Comparison of ENCODE assay signal across 28 mouse cellular contexts in genomic region chr15:28948245-28948644, GRCm38 (mm10).
DNase-seq lines count a peak whose midpoint lies in the region; ATAC-seq lines count a peak whose summit lies in the region.
"Had no signal": no experiment of that assay in that cellular context is flagged by ENCODE, and none has a peak within 500 bp of the region (broad histone marks: within the 10 kb centered on the region; RNA-seq: fewer than 3 reads in every experiment).

No protein-coding gene starts in this region.

- no peak overlapping the region for H3K9ac ChIP-seq in heart, embryonic 12.5 days
- no peak overlapping the region for H3K9ac ChIP-seq in heart, embryonic 15.5 days
- H3K9ac ChIP-seq: embryonic facial prominence, embryonic 12.5 days; embryonic facial prominence, embryonic 15.5 days; forebrain, postnatal 0 days; hindbrain, embryonic 14.5 days had no signal

- H3K9me3 ChIP-seq in heart, embryonic 12.5 days (replicated peaks): no peaks in the 10 kb centered on the region
- H3K9me3 ChIP-seq in heart, embryonic 15.5 days (replicated peaks): no peaks in the 10 kb centered on the region
- H3K9me3 ChIP-seq: embryonic facial prominence, embryonic 12.5 days; embryonic facial prominence, embryonic 15.5 days; G1E had no signal

- H3K27me3 ChIP-seq in heart, embryonic 12.5 days (replicated peaks): no peaks in the 10 kb centered on the region
- no peaks in the 10 kb centered on the region for H3K27me3 ChIP-seq in heart, embryonic 15.5 days
- H3K27me3 ChIP-seq: CH12.LX; embryonic facial prominence, embryonic 12.5 days; embryonic facial prominence, embryonic 15.5 days had no signal

- no peak for DNase-seq in heart, adult 9 months (ENCODE audit: low spot score in 2 of 2)
- no peak for DNase-seq in heart, postnatal 25 days (ENCODE audit: low spot score)
- peak; percentile 49 for DNase-seq in Muller cell, postnatal 12 days (ENCODE audit: inconsistent ontology term)
- DNase-seq in heart, postnatal 4 days: peak; percentile 12
- no peak for DNase-seq in urinary bladder, adult 2 months (ENCODE audit: low spot score)
- DNase-seq: adrenal gland, adult 2 months; adrenal gland, postnatal 14 days; B cell, adult 2 months; cerebellum, adult 11 months; cerebellum, adult 2 months; cerebellum, adult 9-11 months; cerebellum, postnatal 25 days; forebrain, postnatal 0 days; gastrocnemius, adult 2 months; gastrocnemius, postnatal 14 days; kidney, adult 18-20 months; kidney, adult 9 months had no signal

- intact Hi-C loops in heart, postnatal 25 days (cut with DNase I): no loop called here

- no peaks in the 10 kb centered on the region for H3K4me1 ChIP-seq in heart, embryonic 12.5 days (replicated peaks)
- H3K4me1 ChIP-seq in heart, embryonic 15.5 days (replicated peaks): no peaks in the 10 kb centered on the region
- H3K4me1 ChIP-seq: embryonic facial prominence, embryonic 12.5 days; embryonic facial prominence, embryonic 15.5 days had no signal

- 25% methylated on average over 1 of the region's 1 CpGs for WGBS in heart, embryonic 12.5 days
- 32% methylated on average over 1 of the region's 1 CpGs for WGBS in heart, embryonic 15.5 days

- no peak for ATAC-seq in heart, embryonic 12.5 days (ENCODE audit: insufficient number of reproducible peaks, low FRiP score)
- ATAC-seq in heart, embryonic 15.5 days (replicated peaks; ENCODE audit: insufficient number of reproducible peaks, insufficient read depth, low FRiP score, low read depth): no peak; the same call in 1 of the 2 replicates
- ATAC-seq: forebrain, embryonic 14.5 days; forebrain, postnatal 0 days; hindbrain, postnatal 0 days; inflammation-experienced regulatory T-cells, adult 6 months; intestine, embryonic 16.5 days had no signal

- H3K4me3 ChIP-seq in heart, embryonic 12.5 days: no peak overlapping the region
- no peak overlapping the region for H3K4me3 ChIP-seq in heart, embryonic 15.5 days
- H3K4me3 ChIP-seq: embryonic facial prominence, embryonic 12.5 days; embryonic facial prominence, embryonic 15.5 days; gastrocnemius, adult 2 months had no signal

- no peak overlapping the region for H3K4me2 ChIP-seq in heart, embryonic 12.5 days
- no peak overlapping the region for H3K4me2 ChIP-seq in heart, embryonic 15.5 days
- H3K4me2 ChIP-seq: embryonic facial prominence, embryonic 12.5 days; embryonic facial prominence, embryonic 15.5 days; hindbrain, embryonic 14.5 days had no signal

- H3K27ac ChIP-seq in heart, embryonic 12.5 days (ENCODE audit: poor library complexity, severe bottlenecking): peak overlapping the region; percentile 55; the same call in 1 of the 2 replicates
- peak overlapping the region; percentile 29; the same call in 1 of the 2 replicates for H3K27ac ChIP-seq in heart, embryonic 15.5 days
- H3K27ac ChIP-seq: embryonic facial prominence, embryonic 12.5 days; embryonic facial prominence, embryonic 15.5 days; gastrocnemius, adult 2 months; hindbrain, embryonic 14.5 days; hindbrain, postnatal 0 days had no signal

- no peaks in the 10 kb centered on the region for H3K36me3 ChIP-seq in heart, embryonic 12.5 days
- H3K36me3 ChIP-seq in heart, embryonic 15.5 days: no peaks in the 10 kb centered on the region
- H3K36me3 ChIP-seq: embryonic facial prominence, embryonic 12.5 days; embryonic facial prominence, embryonic 15.5 days; G1E had no signal

Comparison
In these comparisons a context has a peak if more than half of its experiments do, and no peak if none do; other contexts are left out.
1. DNase-seq: peak in Muller cell, postnatal 12 days (single experiment) and heart, postnatal 4 days (single experiment); none in heart, adult 9 months (0 of 2), heart, postnatal 25 days (single experiment) and urinary bladder, adult 2 months (single experiment).